Mouse (Mus musculus) embryonic facial prominence, embryonic 15.5 days (tissue): ENCODE measurements around the gene Fabp3. TPM values are rescaled to one million over a fixed set of nuclear protein-coding genes. Genes with fewer than 3 reads are reported as not detected.

ENCODE experiments used
- ATAC-seq: fragments of 200-750 bp; cut with Nextera tagmentation; 2 replicates; pipeline ENCODE4 v1.8.0; 2017; ENCODE audit warnings: low read depth, moderate TSS enrichment; ENCODE audit not compliant: insufficient number of reproducible peaks, low FRiP score, low TSS enrichment
- H3K27ac ChIP-seq: fragments of 300-500 bp; sonication (generic); replicated peaks from 2 replicates; pipeline ENCODE4 v1.5.1; 2015; ENCODE audit warnings: mild to moderate bottlenecking, inconsistent platforms
- H3K27me3 ChIP-seq: fragments of 300-500 bp; sonication (generic); 2 replicates; pipeline ENCODE4 v1.6.1; 2015; ENCODE audit warnings: inconsistent platforms
- H3K36me3 ChIP-seq: fragments of 300-500 bp; sonication (generic); 2 replicates; pipeline ENCODE4 v1.6.1; 2015; ENCODE audit warnings: mild to moderate bottlenecking, inconsistent platforms
- H3K4me1 ChIP-seq: fragments of 300-500 bp; sonication (generic); 2 replicates; pipeline ENCODE4 v1.6.1; 2015; ENCODE audit warnings: inconsistent platforms
- H3K4me2 ChIP-seq: fragments of 300-500 bp; sonication (generic); replicated peaks from 2 replicates; pipeline ENCODE4 v1.6.1; 2015; ENCODE audit warnings: mild to moderate bottlenecking, inconsistent platforms
- H3K4me3 ChIP-seq: fragments of 300-500 bp; sonication (generic); replicated peaks from 2 replicates; pipeline ENCODE4 v1.5.1; 2015; ENCODE audit warnings: mild to moderate bottlenecking, inconsistent platforms
- H3K9ac ChIP-seq: fragments of 300-500 bp; sonication (generic); 2 replicates; pipeline ENCODE4 v1.6.1; 2015; ENCODE audit warnings: inconsistent platforms
- H3K9me3 ChIP-seq: fragments of 300-500 bp; sonication (generic); replicated peaks from 2 replicates; pipeline ENCODE4 v1.6.1; 2016; ENCODE audit warnings: inconsistent platforms
- WGBS: fragments of 180-500 bp; shearing (Covaris S2); methylation state at CpG from one replicate; pipeline ENCODE4 v1.1.7; 2015; 5-methylcytosine and 5-hydroxymethylcytosine counted together
- polyA plus RNA-seq: library from polyadenylated mRNA; unstranded; fragments of >200 nt; fragmentation: Nextera tagmentation; extraction: Ambion mirVana; gene quantifications from 2 replicates; pipeline ENCODE4 v1.2.1, GENCODE M21; 2015

Gene Fabp3
- 40.7 and 46.9 TPM in 2 replicates for polyA plus RNA-seq

DNA sequence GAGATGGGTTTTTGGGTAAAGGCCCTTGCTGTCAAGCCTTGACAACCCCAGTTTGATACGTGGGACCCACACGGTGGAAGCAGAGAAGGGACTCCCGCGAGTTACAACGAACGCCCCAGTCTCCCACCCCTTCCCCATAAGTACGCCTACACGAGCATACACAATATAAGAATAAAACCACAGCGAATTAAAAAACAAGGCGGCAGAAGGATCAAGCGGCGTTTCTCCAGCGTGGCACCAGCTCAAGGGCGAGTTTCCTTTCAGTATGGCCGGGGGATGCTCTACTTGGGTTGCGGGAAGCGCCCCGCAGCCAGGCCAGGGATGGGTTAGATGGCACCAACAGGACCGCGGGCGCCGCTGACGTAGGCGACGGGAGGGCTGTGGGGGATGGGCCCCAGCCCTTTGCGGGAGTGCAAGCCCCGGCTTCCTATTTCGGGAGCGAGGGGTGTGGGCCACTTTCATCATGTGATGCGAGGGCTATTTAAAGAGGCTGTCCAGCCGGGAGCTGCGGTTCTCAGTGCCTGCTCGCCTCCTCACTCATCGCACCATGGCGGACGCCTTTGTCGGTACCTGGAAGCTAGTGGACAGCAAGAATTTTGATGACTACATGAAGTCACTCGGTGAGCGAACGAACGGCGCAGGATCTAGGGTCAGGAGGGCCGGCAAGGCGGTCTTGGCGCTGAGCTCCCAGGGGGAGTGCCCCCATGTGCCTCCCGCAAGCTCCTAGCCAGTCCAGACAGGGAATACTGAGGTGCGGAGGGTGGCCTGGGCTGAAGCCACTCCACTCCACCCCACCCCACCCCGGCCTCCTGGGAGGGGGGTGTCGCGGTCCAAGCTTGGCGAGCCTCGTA, at the start of gene Fabp3, which contains the start of gene Gm10570:
TSS of gene Fabp3 (plus strand) at position 365 of the 851 bp plus-strand sequence.
TSS of gene Gm10570 (minus strand) at position 444 of the 851 bp plus-strand sequence.
- peaks cover 46% of the 10 kb centered on the region for H3K27me3 ChIP-seq
- H3K4me3 ChIP-seq = peak within 1 kb of the TSS; percentile 50
- under 1% methylated on average over 52 of the region's 52 CpGs for WGBS
- H3K9ac ChIP-seq = peak within 1 kb of the TSS; percentile 19; the same call in 1 of the 2 replicates
- H3K36me3 ChIP-seq = no peaks in the 10 kb centered on the region
- H3K9me3 ChIP-seq = no peaks in the 10 kb centered on the region
- ATAC-seq = peak; percentile 52; the same call in 1 of the 2 replicates
- H3K4me2 ChIP-seq = peak within 1 kb of the TSS; percentile 92
- peaks cover 17% of the 10 kb centered on the region for H3K4me1 ChIP-seq
- H3K27ac ChIP-seq = no peak within 1 kb of the TSS

DNA sequence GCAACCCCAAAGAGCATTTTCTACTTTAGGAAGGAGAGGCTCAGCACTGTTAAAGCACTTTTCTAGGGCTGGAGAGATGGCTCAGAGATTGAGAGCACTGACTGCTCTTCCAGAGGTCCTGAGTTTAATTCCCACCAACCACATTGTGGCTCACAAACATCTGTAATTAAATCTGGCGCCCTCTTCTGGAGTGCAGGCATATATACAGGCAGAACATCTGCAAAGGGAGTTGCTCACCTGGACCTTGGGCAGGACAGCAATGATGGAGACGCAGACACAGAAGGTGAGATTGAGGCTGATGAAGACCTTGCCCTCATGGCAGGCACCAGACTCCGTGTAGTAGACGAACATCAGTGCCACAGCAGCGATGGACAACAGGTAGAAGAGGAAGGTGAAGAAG, 48.0 kb upstream of the Fabp3 start:
- Histone ChIP-seq H3K4me2 (no peak overlapping the region), H3K4me1 (peaks cover 8% of the 10 kb centered on the region), H3K9ac (no peak overlapping the region), H3K27me3 (no peaks in the 10 kb centered on the region), H3K4me3 (no peak overlapping the region), H3K9me3 (no peaks in the 10 kb centered on the region), H3K36me3 (peaks cover 54% of the 10 kb centered on the region), H3K27ac (no peak overlapping the region)
- WGBS = 41% methylated on average over 5 of the region's 5 CpGs
- no peak for ATAC-seq

DNA sequence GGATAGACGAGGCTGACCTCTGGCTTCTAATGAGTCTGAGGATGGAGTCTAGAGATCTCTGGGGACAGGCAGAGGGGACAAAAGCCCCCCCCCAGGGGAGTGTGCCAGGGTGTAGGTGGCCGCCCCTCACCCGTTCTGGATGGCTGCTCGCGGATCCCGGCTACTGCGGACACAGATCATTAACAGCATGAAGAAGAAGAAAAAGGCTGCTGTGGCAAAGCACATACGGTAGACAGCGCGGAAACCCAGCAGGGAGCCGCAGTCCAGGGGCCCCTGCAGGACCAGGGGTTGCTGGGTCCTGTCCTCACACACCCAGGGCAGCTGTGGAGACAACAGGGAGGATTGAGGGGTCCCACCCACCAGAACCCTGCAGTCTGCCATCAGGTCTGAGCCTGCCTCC, 44.3 kb upstream of the Fabp3 start:
- Histone ChIP-seq H3K9ac (no peak overlapping the region), H3K4me1 (peaks cover 26% of the 10 kb centered on the region), H3K4me3 (no peak overlapping the region), H3K4me2 (no peak overlapping the region), H3K27ac (no peak overlapping the region), H3K9me3 (no peaks in the 10 kb centered on the region), H3K36me3 (peaks cover 35% of the 10 kb centered on the region), H3K27me3 (no peaks in the 10 kb centered on the region)
- peak; percentile 45; the same call in 1 of the 2 replicates for ATAC-seq
- 35% methylated on average over 11 of the region's 11 CpGs for WGBS

GRCm38 (mm10) chr4:130264698-130265349, 43.6 kb upstream of the Fabp3 start:
- no peak overlapping the region for H3K4me3 ChIP-seq
- WGBS = 28% methylated on average over 24 of the region's 24 CpGs
- H3K27me3 ChIP-seq = no peaks in the 10 kb centered on the region
- H3K9ac ChIP-seq = no peak overlapping the region
- H3K4me1 ChIP-seq = peaks cover 26% of the 10 kb centered on the region
- H3K27ac ChIP-seq = no peak overlapping the region
- peak; percentile 47 for ATAC-seq
- no peak overlapping the region for H3K4me2 ChIP-seq
- H3K36me3 ChIP-seq = peaks cover 28% of the 10 kb centered on the region
- H3K9me3 ChIP-seq = no peaks in the 10 kb centered on the region

- Histone ChIP-seq H3K9me3 (no peaks in the 10 kb centered on the region), H3K4me2 (peak overlapping the region; percentile 26), H3K4me3 (peak overlapping the region; percentile 14), H3K27ac (no peak overlapping the region; the same call in 1 of the 2 replicates), H3K4me1 (peaks cover 26% of the 10 kb centered on the region), H3K36me3 (peaks cover 16% of the 10 kb centered on the region), H3K27me3 (no peaks in the 10 kb centered on the region), H3K9ac (no peak overlapping the region)
- ATAC-seq = no peak
- 38% methylated on average over 9 of the region's 9 CpGs for WGBS
Measured at GRCm38 (mm10) chr4:130266601-130267000, 41.8 kb upstream of the Fabp3 start.

DNA sequence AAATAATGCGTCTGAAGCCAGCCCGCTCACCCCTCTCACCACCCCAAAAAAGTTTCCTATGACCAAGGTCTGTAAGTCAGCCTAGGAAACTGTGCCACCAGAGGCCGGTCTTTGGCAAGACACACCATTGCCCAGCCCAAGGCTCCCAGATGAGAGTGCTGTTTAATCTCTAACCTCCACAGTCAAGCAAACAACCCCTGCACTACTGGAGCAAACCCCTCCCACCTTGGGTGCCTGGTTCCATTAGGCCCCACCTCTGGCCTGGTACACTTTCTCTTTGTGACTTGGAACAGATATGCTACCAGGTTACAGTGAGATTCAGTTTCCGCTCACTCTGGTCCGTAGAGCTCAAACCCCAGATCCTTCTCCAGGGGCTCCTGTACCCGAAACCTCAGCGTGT, 41.3 kb upstream of the Fabp3 start:
- ATAC-seq = no peak

DNA sequence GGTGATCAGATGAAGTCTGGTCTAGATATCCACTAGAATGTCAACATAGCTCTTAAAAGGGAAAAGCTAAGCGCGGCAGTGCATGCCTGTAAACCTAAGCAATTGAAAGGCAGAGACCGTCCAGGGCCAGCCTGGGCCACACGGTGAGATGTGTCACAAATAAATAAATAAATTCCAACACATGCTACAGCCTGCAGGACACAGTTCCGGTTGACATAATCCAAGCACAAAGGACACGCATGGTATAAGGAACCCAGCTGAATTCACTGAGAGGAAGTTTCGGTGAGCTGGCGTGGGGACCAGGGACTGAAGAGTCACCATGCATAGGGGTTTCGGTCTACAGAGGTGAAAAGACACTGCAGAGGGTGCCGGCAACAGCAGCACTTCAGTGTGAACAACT, 39.7 kb upstream of the Fabp3 start:
- Histone ChIP-seq H3K27me3 (no peaks in the 10 kb centered on the region), H3K9me3 (no peaks in the 10 kb centered on the region), H3K4me2 (no peak overlapping the region), H3K9ac (no peak overlapping the region), H3K4me1 (peaks cover 31% of the 10 kb centered on the region), H3K27ac (no peak overlapping the region), H3K36me3 (no peaks in the 10 kb centered on the region), H3K4me3 (no peak overlapping the region)
- 80% methylated on average over 10 of the region's 10 CpGs for WGBS
- no peak for ATAC-seq

More for the DNA sequence above, 41.3 kb upstream of the Fabp3 start:
- Histone ChIP-seq H3K4me1 (peaks cover 26% of the 10 kb centered on the region), H3K27me3 (no peaks in the 10 kb centered on the region), H3K4me2 (0 out of 2 replicates have a peak overlapping the region, but pooled peaks have one; percentile 26), H3K4me3 (no peak overlapping the region), H3K9ac (no peak overlapping the region), H3K27ac (peak overlapping the region; percentile 17; the same call in 1 of the 2 replicates), H3K9me3 (no peaks in the 10 kb centered on the region), H3K36me3 (peaks cover 15% of the 10 kb centered on the region)
- WGBS = 75% methylated on average over 7 of the region's 7 CpGs

- no peaks in the 10 kb centered on the region for H3K27me3 ChIP-seq
- H3K36me3 ChIP-seq = no peaks in the 10 kb centered on the region
- no peak overlapping the region for H3K4me2 ChIP-seq
- ATAC-seq = no peak
- H3K27ac ChIP-seq = no peak overlapping the region
- WGBS = 91% methylated on average over 8 of the region's 8 CpGs
- H3K9ac ChIP-seq = no peak overlapping the region
- H3K4me1 ChIP-seq = peaks cover 27% of the 10 kb centered on the region
- H3K9me3 ChIP-seq = no peaks in the 10 kb centered on the region
- H3K4me3 ChIP-seq = no peak overlapping the region
Measured at GRCm38 (mm10) chr4:130270089-130270488, 38.3 kb upstream of the Fabp3 start.

DNA sequence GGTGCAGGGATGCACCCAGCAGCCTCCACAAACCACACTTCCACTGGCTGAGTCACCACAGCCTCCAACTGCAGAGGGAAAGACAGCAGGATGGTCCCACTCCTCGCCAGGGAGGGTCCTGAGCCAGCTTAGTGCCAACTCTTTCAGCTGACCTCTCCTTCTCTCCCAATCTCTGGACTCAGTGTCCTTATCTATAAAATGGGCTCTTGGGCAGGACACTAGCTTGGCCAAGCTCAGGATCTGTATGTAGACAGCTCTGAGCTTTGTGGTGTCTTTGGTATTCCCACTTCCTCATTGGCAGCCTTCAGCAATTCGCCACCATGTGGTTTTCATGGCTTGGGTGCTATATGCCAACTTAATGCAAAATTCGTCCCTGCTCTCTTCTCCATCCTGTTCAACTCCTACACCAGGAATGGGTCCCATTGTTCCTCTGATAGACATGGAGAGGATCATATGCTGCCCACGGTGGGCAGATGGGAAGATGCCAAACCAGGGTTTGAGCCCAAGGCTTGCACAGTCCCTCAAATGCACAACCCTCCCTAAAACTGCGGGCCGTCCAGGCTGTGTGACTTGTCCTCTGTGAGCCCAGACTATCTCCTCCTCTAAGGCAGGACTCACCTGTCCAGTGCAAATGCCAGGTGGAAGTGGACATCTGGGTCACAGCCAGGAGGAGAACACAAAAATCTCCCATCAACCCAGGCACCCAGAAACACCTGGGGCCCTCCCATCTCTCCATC, 37.6 kb upstream of the Fabp3 start:
- peaks cover 28% of the 10 kb centered on the region for H3K4me1 ChIP-seq
- no peaks in the 10 kb centered on the region for H3K36me3 ChIP-seq
- H3K9ac ChIP-seq = no peak overlapping the region
- ATAC-seq = no peak
- whole genome bisulfite sequencing = 77% methylated on average over 6 of the region's 6 CpGs
- no peaks in the 10 kb centered on the region; the same call in 1 of the 2 replicates for H3K27me3 ChIP-seq
- H3K27ac ChIP-seq = no peak overlapping the region
- H3K4me2 ChIP-seq = no peak overlapping the region
- H3K9me3 ChIP-seq = no peaks in the 10 kb centered on the region
- H3K4me3 ChIP-seq = no peak overlapping the region

GRCm38 (mm10) chr4:130273698-130274345, 34.6 kb upstream of the Fabp3 start:
- peak overlapping the region; percentile 74 for H3K4me3 ChIP-seq
- peak; percentile 3; the same call in 1 of the 2 replicates for ATAC-seq
- 10% methylated on average over 11 of the region's 12 CpGs for WGBS
- peak overlapping the region; percentile 86 for H3K4me2 ChIP-seq
- H3K27me3 ChIP-seq = peaks cover 5% of the 10 kb centered on the region; the same call in 1 of the 2 replicates
- peak overlapping the region; percentile 74 for H3K9ac ChIP-seq
- H3K4me1 ChIP-seq = peaks cover 12% of the 10 kb centered on the region; the same call in 1 of the 2 replicates
- H3K36me3 ChIP-seq = no peaks in the 10 kb centered on the region
- H3K27ac ChIP-seq = peak overlapping the region; percentile 82
- no peaks in the 10 kb centered on the region for H3K9me3 ChIP-seq
